ENCODE assay signal across 8 mouse cellular contexts in genomic region chr5:124078794-124079416, GRCm38 (mm10). TPM values are rescaled to one million over a fixed set of nuclear protein-coding genes. Genes with fewer than 3 reads are reported as not detected.
DNase-seq lines count a peak whose midpoint lies in the region; ATAC-seq and TF ChIP-seq lines count a peak whose summit lies in the region.

No protein-coding gene starts in this region.

- no peaks in the 10 kb centered on the region for H3K9me3 ChIP-seq in heart, postnatal 0 days (replicated peaks; ENCODE audit: control insufficient read depth, low read length)
- no peaks in the 10 kb centered on the region for H3K9me3 ChIP-seq in hindbrain, embryonic 15.5 days
- H3K9me3 ChIP-seq in limb, embryonic 15.5 days: no peaks in the 10 kb centered on the region
- no peaks in the 10 kb centered on the region for H3K9me3 ChIP-seq in stomach, embryonic 16.5 days (replicated peaks; ENCODE audit: control insufficient read depth, low read length)

- peaks cover 8% of the 10 kb centered on the region for H3K4me1 ChIP-seq in heart, postnatal 0 days (ENCODE audit: control insufficient read depth, insufficient read depth)
- H3K4me1 ChIP-seq in hindbrain, embryonic 15.5 days (replicated peaks): peaks cover 24% of the 10 kb centered on the region
- H3K4me1 ChIP-seq in limb, embryonic 15.5 days: peaks cover 31% of the 10 kb centered on the region
- H3K4me1 ChIP-seq in stomach, embryonic 16.5 days (ENCODE audit: control insufficient read depth, insufficient read depth, low read length): peaks cover 15% of the 10 kb centered on the region

- no peak overlapping the region; the same call in 1 of the 2 replicates for H3K9ac ChIP-seq in heart, postnatal 0 days (replicated peaks; ENCODE audit: low read depth, low read length)
- no peak overlapping the region for H3K9ac ChIP-seq in hindbrain, embryonic 15.5 days
- no peak overlapping the region for H3K9ac ChIP-seq in limb, embryonic 15.5 days
- H3K9ac ChIP-seq in stomach, embryonic 16.5 days (ENCODE audit: low read length): peak overlapping the region; percentile 47; the same call in 1 of the 2 replicates

- ATAC-seq in heart, postnatal 0 days (ENCODE audit: insufficient read depth, low read depth): 0 out of 2 replicates have a peak, but pooled peaks have one; percentile 21
- ATAC-seq in common myeloid progenitor, adult 5-6 weeks (replicated peaks; ENCODE audit: low read depth, poor library complexity, severe bottlenecking): peak; percentile 42
- peak; percentile 91 for ATAC-seq in hindbrain, embryonic 15.5 days (ENCODE audit: low FRiP score, low read depth)
- ATAC-seq in limb, embryonic 15.5 days (ENCODE audit: insufficient number of reproducible peaks, low FRiP score, low TSS enrichment, low read depth): peak; percentile 68
- ATAC-seq in stomach, embryonic 16.5 days (ENCODE audit: insufficient read depth, low FRiP score): peak; percentile 19; the same call in 1 of the 2 replicates

- TF ChIP-seq EP300 in heart, postnatal 0 days (IDR thresholded peaks at IDR 0.05; ENCODE audit: low read depth): no peak

- no peaks in the 10 kb centered on the region for H3K27me3 ChIP-seq in heart, postnatal 0 days (ENCODE audit: control insufficient read depth, insufficient read depth, low read length)
- no peaks in the 10 kb centered on the region for H3K27me3 ChIP-seq in hindbrain, embryonic 15.5 days
- no peaks in the 10 kb centered on the region; the same call in 1 of the 2 replicates for H3K27me3 ChIP-seq in limb, embryonic 15.5 days
- H3K27me3 ChIP-seq in stomach, embryonic 16.5 days (ENCODE audit: control insufficient read depth, insufficient read depth, low read length): no peaks in the 10 kb centered on the region

- DNase-seq in heart, postnatal 0 days (ENCODE audit: low spot score): no peak
- DNase-seq in heart, adult 9 months (ENCODE audit: low spot score in 2 of 2): no peak
- DNase-seq in adrenal gland, adult 18-20 months (ENCODE audit: low spot score in 2 of 2): no peak
- no peak for DNase-seq in heart, adult 11 months

- H3K4me2 ChIP-seq in heart, postnatal 0 days (ENCODE audit: low read depth, low read length): peak overlapping the region; percentile 6; the same call in 1 of the 2 replicates
- peak overlapping the region; percentile 28 for H3K4me2 ChIP-seq in hindbrain, embryonic 15.5 days
- H3K4me2 ChIP-seq in limb, embryonic 15.5 days: 0 out of 2 replicates have a peak overlapping the region, but pooled peaks have one; percentile 3
- no peak overlapping the region for H3K4me2 ChIP-seq in stomach, embryonic 16.5 days (ENCODE audit: low read depth, low read length)

- no peak for TF ChIP-seq CTCF in heart, postnatal 0 days (IDR thresholded peaks at IDR 0.05; ENCODE audit: low read depth)

- no peaks in the 10 kb centered on the region for H3K36me3 ChIP-seq in heart, postnatal 0 days (replicated peaks; ENCODE audit: control insufficient read depth, insufficient read depth, low read length)
- no peaks in the 10 kb centered on the region for H3K36me3 ChIP-seq in hindbrain, embryonic 15.5 days
- H3K36me3 ChIP-seq in limb, embryonic 15.5 days: no peaks in the 10 kb centered on the region
- H3K36me3 ChIP-seq in stomach, embryonic 16.5 days (ENCODE audit: control insufficient read depth, insufficient read depth, low read length): no peaks in the 10 kb centered on the region

- H3K4me3 ChIP-seq in heart, postnatal 0 days (ENCODE audit: low read depth, low read length): no peak overlapping the region
- H3K4me3 ChIP-seq in hindbrain, embryonic 15.5 days: no peak overlapping the region
- no peak overlapping the region for H3K4me3 ChIP-seq in limb, embryonic 15.5 days
- no peak overlapping the region for H3K4me3 ChIP-seq in stomach, embryonic 16.5 days (replicated peaks; ENCODE audit: low read length)

- WGBS in heart, postnatal 0 days: 63% methylated on average over 9 of the region's 9 CpGs
- 40% methylated on average over 9 of the region's 9 CpGs for WGBS in hindbrain, embryonic 15.5 days
- WGBS in limb, embryonic 15.5 days: 56% methylated on average over 9 of the region's 9 CpGs
- 57% methylated on average over 9 of the region's 9 CpGs for WGBS in stomach, embryonic 16.5 days

- peak overlapping the region; percentile 27; the same call in 1 of the 2 replicates for H3K27ac ChIP-seq in heart, postnatal 0 days (ENCODE audit: low read depth)
- peak overlapping the region; percentile 72 for H3K27ac ChIP-seq in hindbrain, embryonic 15.5 days (replicated peaks)
- H3K27ac ChIP-seq in limb, embryonic 15.5 days: peak overlapping the region; percentile 77
- no peak overlapping the region for H3K27ac ChIP-seq in stomach, embryonic 16.5 days (ENCODE audit: low read length)

RNA-seq across cellular contexts. Expression of gene Abcb9, which starts 16.7 kb away (rescaled TPM):
- 1.8 and 5.4 TPM in 2 replicates for total RNA-seq in heart, postnatal 0 days (2014; rRNA removed; ENCODE audit: low replicate concordance)
- polyA plus RNA-seq in heart, postnatal 0 days (2015; fragmentation: Nextera tagmentation; extraction: Ambion mirVana): 2.3 and 3.0 TPM in 2 replicates
- 0.87 and 2.9 TPM in 2 replicates for total RNA-seq in common myeloid progenitor, adult 5-6 weeks (2017)
- 21.5 and 23.5 TPM in 2 replicates for polyA plus RNA-seq in hindbrain, embryonic 15.5 days (2015; fragmentation: Nextera tagmentation; extraction: Ambion mirVana)
- polyA plus RNA-seq in limb, embryonic 15.5 days (2015; fragmentation: Nextera tagmentation; extraction: Ambion mirVana): 2.9 and 3.1 TPM in 2 replicates
- polyA plus RNA-seq in stomach, embryonic 16.5 days (2015; fragmentation: Nextera tagmentation; extraction: Ambion mirVana): 3.2 and 3.7 TPM in 2 replicates
- total RNA-seq in adrenal gland, adult 18-20 months (2021): 10 to 100 TPM; 10.6 to 15.2 TPM

RNA-seq across cellular contexts. Expression of gene Ogfod2, which starts 33.2 kb away (rescaled TPM):
- 37.6 and 55.1 TPM in 2 replicates for total RNA-seq in heart, postnatal 0 days (2014; rRNA removed; ENCODE audit: low replicate concordance)
- 19.0 and 19.3 TPM in 2 replicates for polyA plus RNA-seq in heart, postnatal 0 days (2015; fragmentation: Nextera tagmentation; extraction: Ambion mirVana)
- 8.5 and 10.6 TPM in 2 replicates for total RNA-seq in common myeloid progenitor, adult 5-6 weeks (2017)
- polyA plus RNA-seq in hindbrain, embryonic 15.5 days (2015; fragmentation: Nextera tagmentation; extraction: Ambion mirVana): 36.9 and 37.5 TPM in 2 replicates
- polyA plus RNA-seq in limb, embryonic 15.5 days (2015; fragmentation: Nextera tagmentation; extraction: Ambion mirVana): 24.8 and 26.4 TPM in 2 replicates
- 27.7 and 30.2 TPM in 2 replicates for polyA plus RNA-seq in stomach, embryonic 16.5 days (2015; fragmentation: Nextera tagmentation; extraction: Ambion mirVana)
- total RNA-seq in adrenal gland, adult 18-20 months (2021): 10 to 100 TPM; 42.3 to 47.0 TPM

RNA-seq across cellular contexts. Expression of gene Arl6ip4, which starts 37.0 kb away (rescaled TPM):
- 12.2 and 18.0 TPM in 2 replicates for total RNA-seq in heart, postnatal 0 days (2014; rRNA removed; ENCODE audit: low replicate concordance)
- polyA plus RNA-seq in heart, postnatal 0 days (2015; fragmentation: Nextera tagmentation; extraction: Ambion mirVana): 70.7 and 76.9 TPM in 2 replicates
- 93.4 and 116 TPM in 2 replicates for total RNA-seq in common myeloid progenitor, adult 5-6 weeks (2017)
- 78.4 and 81.6 TPM in 2 replicates for polyA plus RNA-seq in hindbrain, embryonic 15.5 days (2015; fragmentation: Nextera tagmentation; extraction: Ambion mirVana)
- polyA plus RNA-seq in limb, embryonic 15.5 days (2015; fragmentation: Nextera tagmentation; extraction: Ambion mirVana): 93.1 and 97.2 TPM in 2 replicates
- polyA plus RNA-seq in stomach, embryonic 16.5 days (2015; fragmentation: Nextera tagmentation; extraction: Ambion mirVana): 76.1 and 81.6 TPM in 2 replicates
- total RNA-seq in adrenal gland, adult 18-20 months (2021): 10 to 100 TPM; 51.3 to 56.8 TPM

RNA-seq across cellular contexts. Expression of gene Vps37b, which starts 46.8 kb away (rescaled TPM):
- 51.4 and 59.6 TPM in 2 replicates for total RNA-seq in heart, postnatal 0 days (2014; rRNA removed; ENCODE audit: low replicate concordance)
- polyA plus RNA-seq in heart, postnatal 0 days (2015; fragmentation: Nextera tagmentation; extraction: Ambion mirVana): 44.5 and 55.7 TPM in 2 replicates
- total RNA-seq in common myeloid progenitor, adult 5-6 weeks (2017): 21.4 and 21.9 TPM in 2 replicates
- 75.5 and 82.4 TPM in 2 replicates for polyA plus RNA-seq in hindbrain, embryonic 15.5 days (2015; fragmentation: Nextera tagmentation; extraction: Ambion mirVana)
- polyA plus RNA-seq in limb, embryonic 15.5 days (2015; fragmentation: Nextera tagmentation; extraction: Ambion mirVana): 34.7 and 37.8 TPM in 2 replicates
- polyA plus RNA-seq in stomach, embryonic 16.5 days (2015; fragmentation: Nextera tagmentation; extraction: Ambion mirVana): 39.6 and 44.4 TPM in 2 replicates
- 100 to 1,000 TPM in 1 of 2 experiments, 10 to 100 TPM in 1; 97.2 to 127 TPM for total RNA-seq in adrenal gland, adult 18-20 months (2021)

Comparison
In these comparisons a context has a peak if more than half of its experiments do, and no peak if none do; other contexts are left out.
1. ATAC-seq: peak in every context shown above with its lines; median percentile 91 in hindbrain, embryonic 15.5 days; 68 in limb, embryonic 15.5 days; 42 in common myeloid progenitor, adult 5-6 weeks; 21 in heart, postnatal 0 days; 19 in stomach, embryonic 16.5 days.